Mouse (Mus musculus) hindbrain, postnatal 0 days (tissue): ENCODE data around the gene Olfr1136. TPM values are rescaled to one million over a fixed set of nuclear protein-coding genes. Genes with fewer than 3 reads are reported as not detected.

Experiments
- ATAC-seq: fragments of 200-750 bp; cut with Nextera tagmentation; 2 replicates; pipeline ENCODE4 v1.8.0; 2017; ENCODE audit warnings: mild to moderate bottlenecking, moderate TSS enrichment, moderate library complexity
- DNase-seq: peaks from one replicate; pipeline ENCODE4 v3.0.0-alpha.2; 2015; ENCODE audit warnings: low spot score
- H3K27ac ChIP-seq: fragments of 300-500 bp; sonication (generic); 2 replicates; pipeline ENCODE4 v1.5.1; 2014; ENCODE audit warnings: mild to moderate bottlenecking
- H3K27me3 ChIP-seq: fragments of 300-500 bp; sonication (generic); 2 replicates; pipeline ENCODE4 v1.6.1; 2014; ENCODE audit warnings: low read length, mixed read lengths; ENCODE audit not compliant: insufficient read depth
- H3K36me3 ChIP-seq: fragments of 300-500 bp; sonication (generic); 2 replicates; pipeline ENCODE4 v1.6.1; 2014; ENCODE audit warnings: low read length, mixed read lengths; ENCODE audit not compliant: insufficient read depth
- H3K4me1 ChIP-seq: fragments of 300-500 bp; sonication (generic); 2 replicates; pipeline ENCODE4 v1.6.1; 2014; ENCODE audit warnings: antibody characterized with exemption, low read length, mixed read lengths; ENCODE audit not compliant: insufficient read depth
- H3K4me2 ChIP-seq: fragments of 300-500 bp; sonication (generic); 2 replicates; pipeline ENCODE4 v1.6.1; 2014; ENCODE audit warnings: low read depth, mild to moderate bottlenecking, low read length, moderate library complexity, mixed read lengths
- H3K4me3 ChIP-seq: fragments of 300-500 bp; sonication (generic); 2 replicates; pipeline ENCODE4 v1.5.1; 2014; ENCODE audit warnings: low read length
- H3K9ac ChIP-seq: fragments of 300-500 bp; sonication (generic); replicated peaks from 2 replicates; pipeline ENCODE4 v1.6.1; 2014; ENCODE audit warnings: mild to moderate bottlenecking, low read length, moderate library complexity, mixed read lengths
- H3K9me3 ChIP-seq: fragments of 300-500 bp; sonication (generic); 2 replicates; pipeline ENCODE4 v1.6.1; 2016; ENCODE audit warnings: low read length, mixed read lengths
- CTCF ChIP-seq: IDR thresholded peaks from 2 replicates; pipeline ENCODE4 v1.5.1; 2016; ENCODE audit warnings: antibody characterized with exemption, control low read depth, low read depth
- whole genome bisulfite sequencing: fragments of 180-500 bp; shearing (Covaris S2); extraction: QIAGEN DNeasy Blood & Tissue Kit; methylation state at CpG from one replicate; pipeline ENCODE4 v1.1.7; 2014; 5-methylcytosine and 5-hydroxymethylcytosine counted together
- polyA plus RNA-seq: library from polyadenylated mRNA; unstranded; fragments of >200 nt; fragmentation: Nextera tagmentation; extraction: Ambion mirVana; gene quantifications from 2 replicates; pipeline ENCODE4 v1.2.1, GENCODE M21; 2015
- total RNA-seq: library from RNA; depleted of rRNA; stranded (reverse); fragments of >200 nt; gene quantifications from 2 replicates; pipeline ENCODE4 v1.2.3, GENCODE M21; 2014; rRNA removed

Olfr1136 gene
- total RNA-seq (not detected in 2 replicates), polyA plus RNA-seq (not detected in 2 replicates)

DNA sequence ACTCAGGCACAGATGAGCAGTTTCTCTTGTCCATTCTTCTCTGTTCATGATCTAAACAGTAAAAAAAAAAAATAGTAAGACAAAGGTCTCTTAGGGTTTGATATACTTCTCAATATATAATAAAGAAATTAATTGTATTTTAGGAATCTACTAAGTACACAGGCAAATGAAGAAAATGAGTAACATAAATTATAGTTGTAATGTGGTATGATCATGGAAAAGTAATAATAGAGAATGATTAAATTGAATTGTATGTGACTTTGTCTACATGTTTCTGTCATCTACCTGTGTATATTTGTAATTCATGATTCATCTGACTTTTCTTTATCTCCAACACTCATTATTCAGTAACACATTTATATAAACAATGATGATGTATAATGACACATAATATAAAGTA is at the start of gene Olfr1136:
TSS of gene Olfr1136 (minus strand) at position 101 of the 400 bp plus-strand sequence.
- ATAC-seq (no peak), DNase-seq (no peak)
- no peaks in the 10 kb centered on the region for H3K36me3 ChIP-seq
- H3K9me3 ChIP-seq, result no peaks in the 10 kb centered on the region
- TF ChIP-seq CTCF, result no peak
- H3K4me3 ChIP-seq, result no peak within 1 kb of the TSS
- H3K4me1 ChIP-seq, result no peaks in the 10 kb centered on the region
- no peak within 1 kb of the TSS for H3K9ac ChIP-seq
- no peaks in the 10 kb centered on the region for H3K27me3 ChIP-seq
- no peak within 1 kb of the TSS for H3K4me2 ChIP-seq
- H3K27ac ChIP-seq, result no peak within 1 kb of the TSS

- Histone ChIP-seq H3K36me3 (no peaks in the 10 kb centered on the region), H3K27me3 (no peaks in the 10 kb centered on the region), H3K9ac (no peak within 1 kb of the TSS), H3K4me3 (no peak within 1 kb of the TSS), H3K27ac (no peak within 1 kb of the TSS), H3K9me3 (no peaks in the 10 kb centered on the region), H3K4me1 (no peaks in the 10 kb centered on the region), H3K4me2 (no peak within 1 kb of the TSS)
- ATAC-seq (no peak), DNase-seq (no peak)
- WGBS, result 73% methylated on average over 3 of the region's 3 CpGs
- no peak for TF ChIP-seq CTCF
These were observed 49.7 kb upstream of the Olfr1136 start, which contains the start of gene Olfr1140 for GRCm38 (mm10) chr2:87743452-87743851. Gene Olfr1140, plus strand, starts transcription at chr2:87743752.

DNA sequence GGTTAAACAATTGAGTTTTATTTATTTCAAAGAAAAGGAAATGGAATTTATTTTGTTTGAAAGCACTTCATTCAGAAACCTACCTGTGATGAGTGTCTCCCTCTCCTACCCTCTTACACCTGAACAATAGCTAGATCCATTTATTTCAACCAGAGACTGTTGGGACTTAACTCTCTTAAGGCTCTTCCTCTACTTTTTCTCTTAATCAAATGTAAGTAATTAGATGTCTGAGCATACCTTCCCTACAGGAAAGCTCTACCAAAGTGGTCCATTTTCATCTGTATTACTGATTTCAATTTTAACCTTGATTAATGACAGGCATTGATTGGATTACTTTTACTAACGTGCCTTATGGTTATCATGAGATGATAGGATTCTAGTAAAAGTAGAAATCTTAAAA is 46.1 kb upstream of the Olfr1136 start, which contains the start of gene Olfr1138:
TSS of gene Olfr1138 (minus strand) at position 101 of the 400 bp plus-strand sequence.
- ATAC-seq (no peak), DNase-seq (no peak)
- no peak for TF ChIP-seq CTCF
- no peak within 1 kb of the TSS for H3K4me2 ChIP-seq
- H3K36me3 ChIP-seq, result no peaks in the 10 kb centered on the region
- H3K4me3 ChIP-seq, result no peak within 1 kb of the TSS
- H3K27ac ChIP-seq, result no peak within 1 kb of the TSS
- 80% methylated on average over 1 of the region's 1 CpGs for WGBS
- H3K9ac ChIP-seq, result no peak within 1 kb of the TSS
- no peaks in the 10 kb centered on the region for H3K9me3 ChIP-seq
- no peaks in the 10 kb centered on the region for H3K27me3 ChIP-seq
- H3K4me1 ChIP-seq, result no peaks in the 10 kb centered on the region

- H3K4me2 ChIP-seq, result no peak within 1 kb of the TSS
- no peak within 1 kb of the TSS for H3K9ac ChIP-seq
- no peaks in the 10 kb centered on the region for H3K4me1 ChIP-seq
- no peaks in the 10 kb centered on the region for H3K9me3 ChIP-seq
- H3K27ac ChIP-seq, result no peak within 1 kb of the TSS
- no peak within 1 kb of the TSS for H3K4me3 ChIP-seq
- TF ChIP-seq CTCF, result no peak
- no peaks in the 10 kb centered on the region for H3K36me3 ChIP-seq
- H3K27me3 ChIP-seq, result no peaks in the 10 kb centered on the region
- ATAC-seq (no peak), DNase-seq (no peak)
These were observed 19.3 kb upstream of the Olfr1136 start, which contains the start of gene Olfr1137 for GRCm38 (mm10) chr2:87713079-87713478. Gene Olfr1137, minus strand, starts transcription at chr2:87713179.

- no peak for TF ChIP-seq CTCF
- Histone ChIP-seq H3K9me3 (no peaks in the 10 kb centered on the region), H3K27ac (no peak within 1 kb of the TSS), H3K27me3 (no peaks in the 10 kb centered on the region), H3K4me2 (no peak within 1 kb of the TSS), H3K4me1 (no peaks in the 10 kb centered on the region), H3K9ac (no peak within 1 kb of the TSS), H3K36me3 (no peaks in the 10 kb centered on the region), H3K4me3 (no peak within 1 kb of the TSS)
- DNase-seq (no peak), ATAC-seq (no peak)
- WGBS, result 17% methylated on average over 1 of the region's 1 CpGs
These were observed 20.2 kb downstream of the Olfr1136 start, which contains the start of gene Olfr1135 for GRCm38 (mm10) chr2:87673564-87673963. Gene Olfr1135, minus strand, starts transcription at chr2:87673664.

- Histone ChIP-seq H3K4me2 (no peak within 1 kb of the TSS), H3K27me3 (no peaks in the 10 kb centered on the region), H3K4me3 (no peak within 1 kb of the TSS), H3K9me3 (no peaks in the 10 kb centered on the region), H3K9ac (no peak within 1 kb of the TSS), H3K27ac (no peak within 1 kb of the TSS), H3K36me3 (no peaks in the 10 kb centered on the region), H3K4me1 (no peaks in the 10 kb centered on the region)
- DNase-seq, result no peak
- no peak for TF ChIP-seq CTCF
- 78% methylated on average over 2 of the region's 2 CpGs for WGBS
- no peak for ATAC-seq
These were observed 35.4 kb downstream of the Olfr1136 start, which contains the start of gene Olfr1134 for GRCm38 (mm10) chr2:87658360-87658759. Gene Olfr1134, minus strand, starts transcription at chr2:87658460.

DNA sequence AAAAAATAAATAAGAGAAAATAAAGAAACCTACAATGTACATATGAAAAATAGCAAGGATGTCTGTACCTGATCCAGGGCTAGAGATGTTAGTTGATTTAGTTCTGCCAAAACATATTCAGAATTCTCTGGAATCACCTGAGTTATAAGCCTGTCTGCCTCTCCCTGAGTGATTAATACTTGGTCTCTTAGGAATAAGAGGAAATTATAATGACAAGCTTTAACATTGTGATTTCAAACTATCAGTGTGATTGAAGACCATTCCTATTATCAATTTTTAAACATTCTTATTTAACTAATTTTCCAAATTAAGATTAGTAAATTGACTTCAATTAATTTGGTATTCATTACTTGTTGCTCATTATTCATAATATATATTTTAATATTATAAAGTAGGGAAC is 46.5 kb downstream of the Olfr1136 start, which contains the start of gene Olfr1133:
TSS of gene Olfr1133 (minus strand) at position 101 of the 400 bp plus-strand sequence.
- no peak for DNase-seq
- no peaks in the 10 kb centered on the region for H3K4me1 ChIP-seq

More for the DNA sequence above, 46.5 kb downstream of the Olfr1136 start, which contains the start of gene Olfr1133:
- no peak within 1 kb of the TSS for H3K4me2 ChIP-seq
- no peaks in the 10 kb centered on the region for H3K27me3 ChIP-seq
- no peak within 1 kb of the TSS for H3K9ac ChIP-seq
- no peak for ATAC-seq
- TF ChIP-seq CTCF, result no peak
- no peak within 1 kb of the TSS for H3K27ac ChIP-seq
- H3K9me3 ChIP-seq, result no peaks in the 10 kb centered on the region
- no peaks in the 10 kb centered on the region for H3K36me3 ChIP-seq
- H3K4me3 ChIP-seq, result no peak within 1 kb of the TSS

Other genes with a start within 250 kb of the Olfr1136 start
- not detected in 2 replicates for gene Olfr1126, start 240.0 kb downstream of the Olfr1136 start, total RNA-seq
- not detected in 2 replicates for gene Olfr1126, start 240.0 kb downstream of the Olfr1136 start, polyA plus RNA-seq
- gene Pramel7, start 196.9 kb downstream of the Olfr1136 start, total RNA-seq, result not detected in 2 replicates
- gene Pramel7, start 196.9 kb downstream of the Olfr1136 start, polyA plus RNA-seq, result not detected in 2 replicates
- gene Pramel6, start 187.4 kb downstream of the Olfr1136 start, total RNA-seq, result not detected in 2 replicates
- gene Pramel6, start 187.4 kb downstream of the Olfr1136 start, polyA plus RNA-seq, result not detected in 2 replicates
- gene Olfr153, start 162.2 kb downstream of the Olfr1136 start, total RNA-seq, result 0.14 TPM in 1 of 2 replicates, not detected in the other
- gene Olfr153, start 162.2 kb downstream of the Olfr1136 start, polyA plus RNA-seq, result not detected in 2 replicates
- not detected in 2 replicates for gene Olfr1128, start 148.4 kb downstream of the Olfr1136 start, total RNA-seq
- not detected in 2 replicates for gene Olfr1128, start 148.4 kb downstream of the Olfr1136 start, polyA plus RNA-seq
- not detected in 2 replicates for gene Olfr1129, start 120.0 kb downstream of the Olfr1136 start, total RNA-seq
- not detected in 2 replicates for gene Olfr1129, start 120.0 kb downstream of the Olfr1136 start, polyA plus RNA-seq
- not detected in 2 replicates for gene Olfr1130, start 87.7 kb downstream of the Olfr1136 start, total RNA-seq
- not detected in 2 replicates for gene Olfr1130, start 87.7 kb downstream of the Olfr1136 start, polyA plus RNA-seq
- not detected in 2 replicates for gene Olfr1131, start 66.8 kb downstream of the Olfr1136 start, total RNA-seq
- gene Olfr1131, start 66.8 kb downstream of the Olfr1136 start, polyA plus RNA-seq, result not detected in 2 replicates
- not detected in 2 replicates for gene Olfr1132, start 56.4 kb downstream of the Olfr1136 start, total RNA-seq
- gene Olfr1132, start 56.4 kb downstream of the Olfr1136 start, polyA plus RNA-seq, result not detected in 2 replicates
- gene Olfr1133, start 46.6 kb downstream of the Olfr1136 start, total RNA-seq, result not detected in 2 replicates
- gene Olfr1133, start 46.6 kb downstream of the Olfr1136 start, polyA plus RNA-seq, result not detected in 2 replicates
- not detected in 2 replicates for gene Olfr1134, start 35.5 kb downstream of the Olfr1136 start, total RNA-seq
- gene Olfr1134, start 35.5 kb downstream of the Olfr1136 start, polyA plus RNA-seq, result not detected in 2 replicates
- not detected in 2 replicates for gene Olfr1135, start 20.3 kb downstream of the Olfr1136 start, total RNA-seq
- not detected in 2 replicates for gene Olfr1135, start 20.3 kb downstream of the Olfr1136 start, polyA plus RNA-seq
- gene Olfr1137, start 19.2 kb upstream of the Olfr1136 start, total RNA-seq, result not detected in 2 replicates
- not detected in 2 replicates for gene Olfr1137, start 19.2 kb upstream of the Olfr1136 start, polyA plus RNA-seq
- not detected in 2 replicates for gene Olfr1138, start 46.0 kb upstream of the Olfr1136 start, total RNA-seq
- not detected in 2 replicates for gene Olfr1138, start 46.0 kb upstream of the Olfr1136 start, polyA plus RNA-seq
- gene Olfr1140, start 49.8 kb upstream of the Olfr1136 start, total RNA-seq, result not detected in 2 replicates
- 0.20 TPM in 1 of 2 replicates, not detected in the other for gene Olfr1140, start 49.8 kb upstream of the Olfr1136 start, polyA plus RNA-seq
- gene Olfr1141, start 60.0 kb upstream of the Olfr1136 start, total RNA-seq, result not detected in 2 replicates
- gene Olfr1141, start 60.0 kb upstream of the Olfr1136 start, polyA plus RNA-seq, result not detected in 2 replicates
- not detected in 2 replicates for gene Olfr152, start 85.5 kb upstream of the Olfr1136 start, total RNA-seq
- not detected in 2 replicates for gene Olfr152, start 85.5 kb upstream of the Olfr1136 start, polyA plus RNA-seq
- gene Olfr1143, start 106.6 kb upstream of the Olfr1136 start, total RNA-seq, result not detected in 2 replicates
- gene Olfr1143, start 106.6 kb upstream of the Olfr1136 start, polyA plus RNA-seq, result not detected in 2 replicates
- gene Olfr1145, start 115.9 kb upstream of the Olfr1136 start, total RNA-seq, result not detected in 2 replicates
- not detected in 2 replicates for gene Olfr1145, start 115.9 kb upstream of the Olfr1136 start, polyA plus RNA-seq
- not detected in 2 replicates for gene Olfr1148, start 136.6 kb upstream of the Olfr1136 start, total RNA-seq
- gene Olfr1148, start 136.6 kb upstream of the Olfr1136 start, polyA plus RNA-seq, result not detected in 2 replicates
- not detected in 2 replicates for gene Olfr1150-ps1, start 150.0 kb upstream of the Olfr1136 start, total RNA-seq
- gene Olfr1150-ps1, start 150.0 kb upstream of the Olfr1136 start, polyA plus RNA-seq, result not detected in 2 replicates
- gene Olfr1151, start 161.9 kb upstream of the Olfr1136 start, total RNA-seq, result not detected in 2 replicates
- gene Olfr1151, start 161.9 kb upstream of the Olfr1136 start, polyA plus RNA-seq, result not detected in 2 replicates
- gene Olfr1152, start 172.5 kb upstream of the Olfr1136 start, total RNA-seq, result not detected in 2 replicates
- not detected in 2 replicates for gene Olfr1152, start 172.5 kb upstream of the Olfr1136 start, polyA plus RNA-seq
- gene Olfr1153, start 201.0 kb upstream of the Olfr1136 start, total RNA-seq, result not detected in 2 replicates
- gene Olfr1153, start 201.0 kb upstream of the Olfr1136 start, polyA plus RNA-seq, result not detected in 2 replicates
- not detected in 2 replicates for gene Olfr1154, start 211.2 kb upstream of the Olfr1136 start, total RNA-seq
- not detected in 2 replicates for gene Olfr1154, start 211.2 kb upstream of the Olfr1136 start, polyA plus RNA-seq